8 mouse cellular contexts compared by ENCODE assay signal in genomic region chr3:28264841-28265150, GRCm38 (mm10). TPM values are rescaled to one million over a fixed set of nuclear protein-coding genes. Genes with fewer than 3 reads are reported as not detected.
A peak's percentile ranks its signal among the peaks of the same experiment; 100 is the strongest.
DNase-seq lines count a peak whose midpoint lies in the region; ATAC-seq and TF ChIP-seq lines count a peak whose summit lies in the region.

No protein-coding gene starts in this region.

- H3K36me3 ChIP-seq in forebrain, postnatal 0 days (ENCODE audit: insufficient read depth): no peaks in the 10 kb centered on the region
- H3K36me3 ChIP-seq in liver, postnatal 0 days (replicated peaks; ENCODE audit: insufficient read depth, low read length): no peaks in the 10 kb centered on the region

- ATAC-seq in forebrain, postnatal 0 days: no peak
- no peak for ATAC-seq in liver, postnatal 0 days

- no peak; the same call in 1 of the 2 replicates for TF ChIP-seq CTCF in forebrain, postnatal 0 days (IDR thresholded peaks at IDR 0.05; ENCODE audit: low read depth)
- TF ChIP-seq CTCF in liver, postnatal 0 days (IDR thresholded peaks at IDR 0.05; ENCODE audit: low read depth): no peak

- H3K4me1 ChIP-seq in forebrain, postnatal 0 days (ENCODE audit: insufficient read depth): peaks cover 21% of the 10 kb centered on the region
- H3K4me1 ChIP-seq in liver, postnatal 0 days (ENCODE audit: insufficient read depth): peaks cover 4% of the 10 kb centered on the region; the same call in 1 of the 2 replicates

- peak overlapping the region; percentile 95 for H3K27ac ChIP-seq in forebrain, postnatal 0 days (ENCODE audit: low read depth, low read length)
- no peak overlapping the region for H3K27ac ChIP-seq in liver, postnatal 0 days (ENCODE audit: low read depth)

- WGBS in forebrain, postnatal 0 days: 12% methylated on average over 5 of the region's 5 CpGs
- 31% methylated on average over 5 of the region's 5 CpGs for WGBS in liver, postnatal 0 days (ENCODE audit: insufficient replicate concordance)

- H3K9ac ChIP-seq in forebrain, postnatal 0 days: peak overlapping the region; percentile 94
- H3K9ac ChIP-seq in liver, postnatal 0 days (replicated peaks): no peak overlapping the region

- H3K9me3 ChIP-seq in forebrain, postnatal 0 days (ENCODE audit: low read length): no peaks in the 10 kb centered on the region
- H3K9me3 ChIP-seq in liver, postnatal 0 days (ENCODE audit: low read length): no peaks in the 10 kb centered on the region

- peak; percentile 85 for DNase-seq in heart, adult 11 months
- no peak for DNase-seq in heart, postnatal 4 days
- peak; percentile 36 for DNase-seq in CD4-positive helper T cell, adult 2 months (ENCODE audit: low read depth, low spot score)
- no peak for DNase-seq in forebrain, postnatal 0 days
- DNase-seq in liver, postnatal 0 days: no peak
- no peak for DNase-seq in ovary, adult 18-20 months (ENCODE audit: low spot score)
- DNase-seq in embryo, embryonic 10.5 days (ENCODE audit: low spot score): no peak
- no peak for DNase-seq in kidney, adult 9 months

- no peak for TF ChIP-seq EP300 in liver, postnatal 0 days (IDR thresholded peaks at IDR 0.05; ENCODE audit: low read depth)

- H3K27me3 ChIP-seq in forebrain, postnatal 0 days (ENCODE audit: insufficient read depth, low read length): no peaks in the 10 kb centered on the region
- H3K27me3 ChIP-seq in liver, postnatal 0 days (ENCODE audit: insufficient read depth, low read length): 0 out of 2 replicates have a peak, but pooled peaks cover 16% of the 10 kb centered on the region

- H3K4me2 ChIP-seq in forebrain, postnatal 0 days (ENCODE audit: low read depth): peak overlapping the region; percentile 86
- peak overlapping the region; percentile 99 for H3K4me2 ChIP-seq in liver, postnatal 0 days (ENCODE audit: low read depth, low read length)

- H3K4me3 ChIP-seq in forebrain, postnatal 0 days (ENCODE audit: low read depth, low read length): peak overlapping the region; percentile 89
- H3K4me3 ChIP-seq in liver, postnatal 0 days (ENCODE audit: low read depth, low read length): 0 out of 2 replicates have a peak overlapping the region, but pooled peaks have one; percentile 71

RNA-seq across cellular contexts. Expression of gene Tnik, which starts 1.8 kb away (rescaled TPM):
- total RNA-seq in heart, postnatal 4 days (2021): 10 to 100 TPM; 39.2 to 40.7 TPM
- total RNA-seq in forebrain, postnatal 0 days (2014; rRNA removed): 105 and 125 TPM in 2 replicates
- 27.9 and 43.0 TPM in 2 replicates for polyA plus RNA-seq in forebrain, postnatal 0 days (2015; fragmentation: Nextera tagmentation; extraction: Ambion mirVana)
- 1.0 and 1.3 TPM in 2 replicates for polyA plus RNA-seq in liver, postnatal 0 days (2015; fragmentation: Nextera tagmentation; extraction: Ambion mirVana)

Comparison
In these comparisons a context has a peak if more than half of its experiments do, and no peak if none do; other contexts are left out.
1. DNase-seq: peak in heart, adult 11 months (single experiment) and CD4-positive helper T cell, adult 2 months (single experiment); none in heart, postnatal 4 days (single experiment), forebrain, postnatal 0 days (single experiment), liver, postnatal 0 days (single experiment), ovary, adult 18-20 months (single experiment), embryo, embryonic 10.5 days (single experiment) and kidney, adult 9 months (single experiment).